Mouse (Mus musculus): ENCODE results near the gene Slc6a11.

DNA sequence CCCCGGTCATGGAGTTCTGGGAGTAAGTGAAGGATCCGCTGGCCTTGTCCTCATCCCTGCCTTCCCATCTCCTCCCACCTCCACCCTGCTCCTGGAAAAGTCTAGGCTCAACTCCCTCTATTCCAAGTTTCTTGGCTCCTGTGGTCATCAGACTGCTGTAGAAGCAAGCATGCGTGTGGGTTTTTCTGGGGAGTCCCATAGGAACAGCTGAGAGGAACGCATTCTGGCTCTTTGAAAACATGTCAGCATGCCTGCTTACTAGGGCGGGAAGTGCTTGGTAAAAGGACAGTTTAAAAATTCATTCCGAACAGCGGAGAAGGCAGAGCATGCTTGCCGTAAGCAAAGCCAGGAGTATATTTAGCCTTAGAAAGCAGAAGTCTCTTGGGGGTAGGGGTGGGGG is 7.9 kb downstream of the Slc6a11 start:
- TF ChIP-seq POLR2A (IDR thresholded peaks at IDR 0.05; ENCODE audit: low read depth, low read length) (no peak), CTCF (IDR thresholded peaks at IDR 0.05; ENCODE audit: extremely low read depth, insufficient read length, insufficient replicate concordance, low read depth, low read length) (no peak)

Measured in small intestine, adult 2 months (tissue).